ENCODE assay signal across 16 mouse cellular contexts in genomic region chr15:85771306-85772121, GRCm38 (mm10). TPM values are rescaled to one million over a fixed set of nuclear protein-coding genes. Genes with fewer than 3 reads are reported as not detected.
DNase-seq lines count a peak whose midpoint lies in the region; ATAC-seq and TF ChIP-seq lines count a peak whose summit lies in the region.
"Had no signal": no experiment of that assay in that cellular context is flagged by ENCODE, and none has a peak within 500 bp of the region (broad histone marks: within the 10 kb centered on the region; RNA-seq: fewer than 3 reads in every experiment).

No protein-coding gene starts in this region.

- no peak overlapping the region for H3K4me2 ChIP-seq in kidney, embryonic 15.5 days
- no peak overlapping the region for H3K4me2 ChIP-seq in liver, embryonic 15.5 days
- no peak overlapping the region for H3K4me2 ChIP-seq in forebrain, embryonic 11.5 days (ENCODE audit: low read depth, low read length, severe bottlenecking)
- H3K4me2 ChIP-seq: heart, embryonic 15.5 days; hindbrain, embryonic 13.5 days; limb, embryonic 15.5 days; midbrain, embryonic 12.5 days had no signal

- H3K27me3 ChIP-seq in kidney, embryonic 15.5 days = no peaks in the 10 kb centered on the region
- no peaks in the 10 kb centered on the region for H3K27me3 ChIP-seq in liver, embryonic 15.5 days
- no peaks in the 10 kb centered on the region for H3K27me3 ChIP-seq in forebrain, embryonic 11.5 days (ENCODE audit: control insufficient read depth, insufficient read depth, low read length)
- H3K27me3 ChIP-seq: heart, embryonic 15.5 days; hindbrain, embryonic 13.5 days; limb, embryonic 15.5 days; midbrain, embryonic 12.5 days had no signal

- 78% methylated on average over 17 of the region's 17 CpGs for WGBS in kidney, embryonic 15.5 days
- WGBS in liver, embryonic 15.5 days (ENCODE audit: insufficient replicate concordance) = 54% methylated on average over 17 of the region's 17 CpGs
- WGBS in forebrain, embryonic 11.5 days = 88% methylated on average over 17 of the region's 17 CpGs

- H3K27ac ChIP-seq in kidney, embryonic 15.5 days = peak overlapping the region; percentile 61; the same call in 1 of the 2 replicates
- peak overlapping the region; percentile 76 for H3K27ac ChIP-seq in liver, embryonic 15.5 days (replicated peaks)
- no peak overlapping the region for H3K27ac ChIP-seq in layer of hippocampus, adult 2 months
- no peak overlapping the region for H3K27ac ChIP-seq in forebrain, embryonic 11.5 days (ENCODE audit: low read depth, low read length)
- H3K27ac ChIP-seq: forebrain, embryonic 10.5 days; heart, embryonic 15.5 days; hindbrain, embryonic 13.5 days; limb, embryonic 15.5 days; midbrain, embryonic 12.5 days had no signal

- no peak for TF ChIP-seq CTCF in layer of hippocampus, adult 2 months (conservative IDR thresholded peaks at IDR 0.05)

- no peaks in the 10 kb centered on the region for H3K4me1 ChIP-seq in kidney, embryonic 15.5 days
- peaks cover 2% of the 10 kb centered on the region; the same call in 1 of the 2 replicates for H3K4me1 ChIP-seq in liver, embryonic 15.5 days (replicated peaks)
- no peaks in the 10 kb centered on the region for H3K4me1 ChIP-seq in forebrain, embryonic 11.5 days (replicated peaks; ENCODE audit: control insufficient read depth, insufficient read depth, low read length)
- H3K4me1 ChIP-seq: forebrain, embryonic 10.5 days; heart, embryonic 15.5 days; hindbrain, embryonic 13.5 days; limb, embryonic 15.5 days; midbrain, embryonic 12.5 days had no signal

- no peak overlapping the region for H3K9ac ChIP-seq in kidney, embryonic 15.5 days
- no peak overlapping the region for H3K9ac ChIP-seq in liver, embryonic 15.5 days
- H3K9ac ChIP-seq in forebrain, embryonic 11.5 days (ENCODE audit: low read length) = no peak overlapping the region
- H3K9ac ChIP-seq: heart, embryonic 15.5 days; hindbrain, embryonic 13.5 days; limb, embryonic 15.5 days; midbrain, embryonic 12.5 days had no signal

- H3K9me3 ChIP-seq in kidney, embryonic 15.5 days (replicated peaks) = no peaks in the 10 kb centered on the region
- no peaks in the 10 kb centered on the region for H3K9me3 ChIP-seq in liver, embryonic 15.5 days (replicated peaks)
- H3K9me3 ChIP-seq in forebrain, embryonic 11.5 days (ENCODE audit: control insufficient read depth, low read length) = no peaks in the 10 kb centered on the region
- H3K9me3 ChIP-seq: forebrain, embryonic 10.5 days; heart, embryonic 15.5 days; hindbrain, embryonic 13.5 days; limb, embryonic 15.5 days; midbrain, embryonic 12.5 days had no signal

- H3K4me3 ChIP-seq in kidney, embryonic 15.5 days (replicated peaks) = no peak overlapping the region
- H3K4me3 ChIP-seq in liver, embryonic 15.5 days (replicated peaks) = no peak overlapping the region
- H3K4me3 ChIP-seq in layer of hippocampus, adult 2 months = no peak overlapping the region
- no peak overlapping the region for H3K4me3 ChIP-seq in forebrain, embryonic 11.5 days (ENCODE audit: low read depth, low read length)
- H3K4me3 ChIP-seq: forebrain, embryonic 10.5 days; heart, embryonic 15.5 days; hindbrain, embryonic 13.5 days; limb, embryonic 15.5 days; midbrain, embryonic 12.5 days had no signal

- H3K36me3 ChIP-seq in kidney, embryonic 15.5 days = no peaks in the 10 kb centered on the region
- no peaks in the 10 kb centered on the region for H3K36me3 ChIP-seq in liver, embryonic 15.5 days (replicated peaks)
- no peaks in the 10 kb centered on the region for H3K36me3 ChIP-seq in forebrain, embryonic 11.5 days (ENCODE audit: control insufficient read depth, insufficient read depth, low read length)
- H3K36me3 ChIP-seq: forebrain, embryonic 10.5 days; heart, embryonic 15.5 days; hindbrain, embryonic 13.5 days; limb, embryonic 15.5 days; midbrain, embryonic 12.5 days had no signal

- DNase-seq in urinary bladder, postnatal 36 days (ENCODE audit: low spot score in 2 of 2) = peak; percentile 29 to 30
- DNase-seq in urinary bladder, postnatal 25 days (ENCODE audit: low spot score) = no peak
- DNase-seq in layer of hippocampus, adult 2 months (ENCODE audit: low spot score in 2 of 2) = no peak
- DNase-seq in ovary, postnatal 10 days (ENCODE audit: low spot score) = no peak
- DNase-seq in forebrain, embryonic 11.5 days (ENCODE audit: low spot score) = no peak
- DNase-seq: cerebellum, postnatal 10 days; lung, postnatal 4 days; thymus, postnatal 4 days had no signal

- peak; percentile 69; the same call in 1 of the 2 replicates for ATAC-seq in kidney, embryonic 15.5 days (replicated peaks; ENCODE audit: low FRiP score)
- peak; percentile 76 for ATAC-seq in liver, embryonic 15.5 days (ENCODE audit: insufficient read depth)
- no peak for ATAC-seq in forebrain, embryonic 11.5 days (replicated peaks; ENCODE audit: low FRiP score)

RNA-seq across cellular contexts. Expression of gene Ppara, which starts 36.7 kb away (rescaled TPM):
- 3.9 and 5.0 TPM in 2 replicates for polyA plus RNA-seq in kidney, embryonic 15.5 days (2015; fragmentation: Nextera tagmentation; extraction: Ambion mirVana)
- 23.7 and 31.9 TPM in 2 replicates for polyA plus RNA-seq in liver, embryonic 15.5 days (2015; fragmentation: Nextera tagmentation; extraction: Ambion mirVana)
- total RNA-seq in layer of hippocampus, adult 2 months (2021) = 1 to 10 TPM; 3.1 to 3.9 TPM
- 0.31 and 0.51 TPM in 2 replicates for polyA plus RNA-seq in forebrain, embryonic 11.5 days (2014; fragmentation: Nextera tagmentation; extraction: Ambion mirVana)
- total RNA-seq: granulocyte monocyte progenitor cell, adult 5-6 weeks had no signal

RNA-seq across cellular contexts. Expression of gene Cdpf1, which starts 40.0 kb away (rescaled TPM):
- 29.5 and 32.5 TPM in 2 replicates for polyA plus RNA-seq in kidney, embryonic 15.5 days (2015; fragmentation: Nextera tagmentation; extraction: Ambion mirVana)
- polyA plus RNA-seq in liver, embryonic 15.5 days (2015; fragmentation: Nextera tagmentation; extraction: Ambion mirVana) = 20.9 and 21.8 TPM in 2 replicates
- 10 to 100 TPM; 18.6 to 22.3 TPM for total RNA-seq in layer of hippocampus, adult 2 months (2021)
- 20.6 and 20.7 TPM in 2 replicates for polyA plus RNA-seq in forebrain, embryonic 11.5 days (2014; fragmentation: Nextera tagmentation; extraction: Ambion mirVana)

RNA-seq across cellular contexts. Expression of gene Pkdrej, which starts 50.0 kb away (rescaled TPM):
- polyA plus RNA-seq in kidney, embryonic 15.5 days (2015; fragmentation: Nextera tagmentation; extraction: Ambion mirVana) = 0.14 and 0.15 TPM in 2 replicates
- polyA plus RNA-seq in liver, embryonic 15.5 days (2015; fragmentation: Nextera tagmentation; extraction: Ambion mirVana) = 0.08 and 0.09 TPM in 2 replicates
- total RNA-seq in layer of hippocampus, adult 2 months (2021) = under 1 TPM; 0.74 to 0.81 TPM
- 0.05 TPM in 1 of 2 replicates, not detected in the other for polyA plus RNA-seq in forebrain, embryonic 11.5 days (2014; fragmentation: Nextera tagmentation; extraction: Ambion mirVana)
- total RNA-seq: granulocyte monocyte progenitor cell, adult 5-6 weeks had no signal

Comparison
In these comparisons a context has a peak if more than half of its experiments do, and no peak if none do; other contexts are left out.
1. DNase-seq: peak in urinary bladder, postnatal 36 days (2 of 2); none in urinary bladder, postnatal 25 days (single experiment), layer of hippocampus, adult 2 months (0 of 2), ovary, postnatal 10 days (single experiment) and forebrain, embryonic 11.5 days (single experiment).
2. H3K27ac ChIP-seq: peak in kidney, embryonic 15.5 days (single experiment) and liver, embryonic 15.5 days (single experiment); none in layer of hippocampus, adult 2 months (single experiment) and forebrain, embryonic 11.5 days (single experiment).